Mouse (Mus musculus) kidney, postnatal 0 days (tissue): ENCODE data around the gene Pom121. TPM values are rescaled to one million over a fixed set of nuclear protein-coding genes. Genes with fewer than 3 reads are reported as not detected.

Experiments used
- ATAC-seq: fragments of 200-750 bp; cut with Nextera tagmentation; replicated peaks from 2 replicates; pipeline ENCODE4 v1.8.0; 2017; ENCODE audit warnings: low read depth, moderate number of reproducible peaks, moderate TSS enrichment, moderate library complexity; ENCODE audit not compliant: low FRiP score
- DNase-seq: peaks from one replicate; pipeline ENCODE4 v3.0.0-alpha.2; 2016; ENCODE audit warnings: low spot score
- H3K27ac ChIP-seq: fragments of 300-500 bp; sonication (generic); 2 replicates; pipeline ENCODE4 v1.5.1; 2014; ENCODE audit warnings: mild to moderate bottlenecking
- H3K27me3 ChIP-seq: fragments of 300-500 bp; sonication (generic); 2 replicates; pipeline ENCODE4 v1.6.1; 2014; ENCODE audit warnings: low read length, mixed read lengths; ENCODE audit not compliant: insufficient read depth
- H3K36me3 ChIP-seq: fragments of 300-500 bp; sonication (generic); 2 replicates; pipeline ENCODE4 v1.6.1; 2014; ENCODE audit warnings: low read length, mixed read lengths; ENCODE audit not compliant: insufficient read depth
- H3K4me1 ChIP-seq: fragments of 300-500 bp; sonication (generic); replicated peaks from 2 replicates; pipeline ENCODE4 v1.6.1; 2014; ENCODE audit warnings: antibody characterized with exemption, low read length, mixed read lengths; ENCODE audit not compliant: insufficient read depth
- H3K4me2 ChIP-seq: fragments of 300-500 bp; sonication (generic); 2 replicates; pipeline ENCODE4 v1.6.1; 2014; ENCODE audit warnings: mild to moderate bottlenecking, low read length, moderate library complexity, mixed read lengths
- H3K4me3 ChIP-seq: fragments of 300-500 bp; sonication (generic); replicated peaks from 2 replicates; pipeline ENCODE4 v1.5.1; 2014; ENCODE audit warnings: low read depth, low read length
- H3K9ac ChIP-seq: fragments of 300-500 bp; sonication (generic); 2 replicates; pipeline ENCODE4 v1.6.1; 2014; ENCODE audit warnings: low read depth, low read length
- H3K9me3 ChIP-seq: fragments of 300-500 bp; sonication (generic); replicated peaks from 2 replicates; pipeline ENCODE4 v1.6.1; 2016; ENCODE audit warnings: low read length, inconsistent platforms, mixed read lengths
- CTCF ChIP-seq: IDR thresholded peaks from 2 replicates; pipeline ENCODE4 v1.5.1; 2016; ENCODE audit warnings: antibody characterized with exemption, low read depth, mild to moderate bottlenecking, moderate library complexity
- WGBS: fragments of 180-500 bp; shearing (Covaris S2); extraction: QIAGEN DNeasy Blood & Tissue Kit; methylation state at CpG from one replicate; pipeline ENCODE4 v1.1.7; 2014; 5-methylcytosine and 5-hydroxymethylcytosine counted together
- polyA plus RNA-seq: library from polyadenylated mRNA; unstranded; fragments of >200 nt; fragmentation: Nextera tagmentation; extraction: Ambion mirVana; gene quantifications from 2 replicates; pipeline ENCODE4 v1.2.1, GENCODE M21; 2015

Pom121 gene
- polyA plus RNA-seq, 1 experiment from 2014 or later, result 8.9 TPM

- Histone ChIP-seq H3K9ac (no peak within 1 kb of the TSS), H3K27me3 (no peaks in the 10 kb centered on the region), H3K9me3 (no peaks in the 10 kb centered on the region; the same call in 1 of the 2 replicates), H3K27ac (no peak within 1 kb of the TSS), H3K4me3 (no peak within 1 kb of the TSS), H3K36me3 (no peaks in the 10 kb centered on the region), H3K4me1 (no peaks in the 10 kb centered on the region), H3K4me2 (no peak within 1 kb of the TSS)
- 92% methylated on average over 35 of the region's 35 CpGs for WGBS
- no peak for TF ChIP-seq CTCF
- DNase-seq (no peak), ATAC-seq (no peak)
These were observed 44.5 kb downstream of the Pom121 start, which contains the start of gene Fkbp6 for GRCm38 (mm10) chr5:135349862-135350261. Gene Fkbp6 (minus strand): TSS chr5:135350044.

- Histone ChIP-seq H3K27ac (no peak overlapping the region), H3K4me2 (no peak overlapping the region), H3K9me3 (no peaks in the 10 kb centered on the region; the same call in 1 of the 2 replicates), H3K9ac (no peak overlapping the region), H3K27me3 (no peaks in the 10 kb centered on the region), H3K36me3 (no peaks in the 10 kb centered on the region), H3K4me1 (no peaks in the 10 kb centered on the region), H3K4me3 (no peak overlapping the region)
- no peak for DNase-seq
- no peak for ATAC-seq
- no peak for TF ChIP-seq CTCF
- 68% methylated on average over 4 of the region's 4 CpGs for WGBS
These were observed 46.8 kb downstream of the Pom121 start for GRCm38 (mm10) chr5:135347511-135348011.

- H3K27me3 ChIP-seq, result no peaks in the 10 kb centered on the region
- no peak overlapping the region for H3K4me3 ChIP-seq
- WGBS, result 21% methylated on average over 1 of the region's 1 CpGs
These were observed 47.9 kb downstream of the Pom121 start for GRCm38 (mm10) chr5:135346430-135346829.

GRCm38 (mm10) chr5:135345989-135346388 is 48.4 kb downstream of the Pom121 start:
- no peaks in the 10 kb centered on the region; the same call in 1 of the 2 replicates for H3K9me3 ChIP-seq
- no peaks in the 10 kb centered on the region for H3K36me3 ChIP-seq
- WGBS, result 68% methylated on average over 7 of the region's 7 CpGs
- no peaks in the 10 kb centered on the region for H3K4me1 ChIP-seq
- DNase-seq, result no peak
- H3K4me3 ChIP-seq, result no peak overlapping the region
- H3K4me2 ChIP-seq, result no peak overlapping the region
- H3K27me3 ChIP-seq, result no peaks in the 10 kb centered on the region
- no peak overlapping the region for H3K9ac ChIP-seq
- no peak for ATAC-seq
- no peak for TF ChIP-seq CTCF
- H3K27ac ChIP-seq, result no peak overlapping the region

More at GRCm38 (mm10) chr5:135346430-135346829, 47.9 kb downstream of the Pom121 start:
- Histone ChIP-seq H3K4me2 (no peak overlapping the region), H3K4me1 (no peaks in the 10 kb centered on the region), H3K9ac (no peak overlapping the region), H3K27ac (no peak overlapping the region), H3K9me3 (no peaks in the 10 kb centered on the region; the same call in 1 of the 2 replicates), H3K36me3 (no peaks in the 10 kb centered on the region)
- ATAC-seq, result no peak
- TF ChIP-seq CTCF, result peak; percentile 64
- peak; percentile 26 for DNase-seq

- DNase-seq, result peak; percentile 64
- peak; percentile 70 for TF ChIP-seq CTCF
- Histone ChIP-seq H3K9ac (no peak overlapping the region), H3K4me1 (no peaks in the 10 kb centered on the region), H3K27me3 (no peaks in the 10 kb centered on the region), H3K36me3 (no peaks in the 10 kb centered on the region), H3K9me3 (no peaks in the 10 kb centered on the region), H3K27ac (no peak overlapping the region), H3K4me3 (no peak overlapping the region), H3K4me2 (no peak overlapping the region)
- WGBS, result 34% methylated on average over 3 of the region's 3 CpGs
- ATAC-seq, result no peak
These were observed 56.8 kb downstream of the Pom121 start for GRCm38 (mm10) chr5:135337575-135337974.

GRCm38 (mm10) chr5:135331161-135331560 is 63.2 kb downstream of the Pom121 start:
- Histone ChIP-seq H3K9ac (no peak overlapping the region), H3K27me3 (no peaks in the 10 kb centered on the region), H3K4me2 (no peak overlapping the region), H3K9me3 (no peaks in the 10 kb centered on the region), H3K27ac (no peak overlapping the region), H3K4me1 (no peaks in the 10 kb centered on the region), H3K36me3 (no peaks in the 10 kb centered on the region), H3K4me3 (no peak overlapping the region)
- TF ChIP-seq CTCF, result no peak
- ATAC-seq (no peak), DNase-seq (no peak)
- WGBS, result 78% methylated on average over 6 of the region's 6 CpGs

GRCm38 (mm10) chr5:135330201-135330600 is 64.1 kb downstream of the Pom121 start:
- H3K9ac ChIP-seq, result no peak overlapping the region
- no peak overlapping the region for H3K27ac ChIP-seq
- H3K9me3 ChIP-seq, result no peaks in the 10 kb centered on the region
- DNase-seq (no peak), ATAC-seq (no peak)
- H3K4me1 ChIP-seq, result no peaks in the 10 kb centered on the region
- H3K4me3 ChIP-seq, result no peak overlapping the region
- 88% methylated on average over 5 of the region's 5 CpGs for WGBS
- H3K4me2 ChIP-seq, result no peak overlapping the region
- no peaks in the 10 kb centered on the region for H3K27me3 ChIP-seq
- H3K36me3 ChIP-seq, result no peaks in the 10 kb centered on the region
- TF ChIP-seq CTCF, result no peak
